ENCODE assay signal across 16 mouse cellular contexts in genomic region chr6:72671129-72671528, GRCm38 (mm10). TPM values are rescaled to one million over a fixed set of nuclear protein-coding genes. Genes with fewer than 3 reads are reported as not detected.
DNase-seq lines count a peak whose midpoint lies in the region; ATAC-seq lines count a peak whose summit lies in the region.
"Had no signal": no experiment of that assay in that cellular context is flagged by ENCODE, and none has a peak within 500 bp of the region (broad histone marks: within the 10 kb centered on the region; RNA-seq: fewer than 3 reads in every experiment).

No protein-coding gene starts in this region.

- no peaks in the 10 kb centered on the region for H3K9me3 ChIP-seq in liver, embryonic 16.5 days (replicated peaks; ENCODE audit: control insufficient read depth, low read length)
- H3K9me3 ChIP-seq in heart, embryonic 14.5 days (ENCODE audit: control insufficient read depth, low read length), result no peaks in the 10 kb centered on the region
- H3K9me3 ChIP-seq: embryonic facial prominence, embryonic 15.5 days; hindbrain, embryonic 10.5 days; intestine, embryonic 15.5 days; megakaryocyte, embryonic 14.5 days had no signal

- no peak overlapping the region for H3K4me2 ChIP-seq in liver, embryonic 16.5 days (ENCODE audit: low read depth, low read length)
- H3K4me2 ChIP-seq in heart, embryonic 14.5 days (ENCODE audit: low read length), result peak overlapping the region; percentile 16
- H3K4me2 ChIP-seq: embryonic facial prominence, embryonic 15.5 days; intestine, embryonic 15.5 days had no signal

- WGBS in liver, embryonic 16.5 days (ENCODE audit: insufficient replicate concordance), result 43% methylated on average over 8 of the region's 8 CpGs
- WGBS in heart, embryonic 14.5 days, result 7% methylated on average over 8 of the region's 8 CpGs

- no peak overlapping the region for H3K27ac ChIP-seq in liver, embryonic 16.5 days (ENCODE audit: low read length)
- H3K27ac ChIP-seq in heart, embryonic 14.5 days (replicated peaks in 1 of 2; ENCODE audit: control insufficient read depth in 1 of 2, insufficient read depth in 1 of 2, low read depth in 2 of 2, low read length in 2 of 2), result peak overlapping the region; percentile 21 to 38
- H3K27ac ChIP-seq: embryonic facial prominence, embryonic 15.5 days; hindbrain, embryonic 10.5 days; intestine, embryonic 15.5 days; left cerebral cortex, adult 2 months had no signal

- H3K27me3 ChIP-seq in liver, embryonic 16.5 days (ENCODE audit: control insufficient read depth, insufficient read depth, low read depth, low read length), result no peaks in the 10 kb centered on the region
- no peaks in the 10 kb centered on the region for H3K27me3 ChIP-seq in heart, embryonic 14.5 days (ENCODE audit: control insufficient read depth, insufficient read depth, low read length)
- H3K27me3 ChIP-seq: embryonic facial prominence, embryonic 15.5 days; intestine, embryonic 15.5 days had no signal

- DNase-seq in adrenal gland, postnatal 14 days, result peak; percentile 46
- DNase-seq in adrenal gland, postnatal 4 days (ENCODE audit: low spot score in 2 of 2), result no peak
- DNase-seq in liver, result no peak
- peak; percentile 57 to 70 for DNase-seq in kidney, postnatal 36 days
- no peak for DNase-seq in frontal cortex, adult 2 months (ENCODE audit: extremely low spot score in 1 of 2, low spot score in 1 of 2)
- DNase-seq in urinary bladder, adult 18-20 months (ENCODE audit: low spot score in 2 of 2), result no peak
- DNase-seq: cerebellum, postnatal 25 days; right cerebral cortex, postnatal 4 days had no signal

- ATAC-seq in liver, embryonic 16.5 days (ENCODE audit: low read depth), result peak; percentile 32; the same call in 1 of the 2 replicates
- ATAC-seq in heart, embryonic 14.5 days (ENCODE audit: insufficient number of reproducible peaks, insufficient read depth, low FRiP score, low read depth), result peak; percentile 68
- ATAC-seq: forebrain, embryonic 16.5 days; intestine, embryonic 15.5 days had no signal

- H3K36me3 ChIP-seq in liver, embryonic 16.5 days (ENCODE audit: control insufficient read depth, insufficient read depth), result no peaks in the 10 kb centered on the region
- no peaks in the 10 kb centered on the region for H3K36me3 ChIP-seq in heart, embryonic 14.5 days (ENCODE audit: control insufficient read depth, insufficient read depth, low read length)
- H3K36me3 ChIP-seq: embryonic facial prominence, embryonic 15.5 days; intestine, embryonic 15.5 days had no signal

- no peak overlapping the region for H3K4me3 ChIP-seq in liver, embryonic 16.5 days (ENCODE audit: low read depth, low read length)
- H3K4me3 ChIP-seq in heart, embryonic 14.5 days (ENCODE audit: control insufficient read depth in 1 of 2, insufficient read depth in 1 of 2, low read depth in 1 of 2, low read length in 2 of 2), result no peak overlapping the region
- H3K4me3 ChIP-seq: embryonic facial prominence, embryonic 15.5 days; hindbrain, embryonic 10.5 days; intestine, embryonic 15.5 days; left cerebral cortex, adult 2 months; megakaryocyte, embryonic 14.5 days had no signal

- no peak overlapping the region for H3K9ac ChIP-seq in liver, embryonic 16.5 days (ENCODE audit: low read depth, low read length)
- H3K9ac ChIP-seq in heart, embryonic 14.5 days (ENCODE audit: low read length), result no peak overlapping the region
- H3K9ac ChIP-seq: embryonic facial prominence, embryonic 15.5 days; intestine, embryonic 15.5 days had no signal

- H3K4me1 ChIP-seq in liver, embryonic 16.5 days (ENCODE audit: control insufficient read depth, low read depth, low read length), result no peaks in the 10 kb centered on the region
- H3K4me1 ChIP-seq in heart, embryonic 14.5 days (ENCODE audit: control insufficient read depth in 2 of 2, insufficient read depth in 2 of 2, low read length in 2 of 2), result peaks cover 12 to 25% of the 10 kb centered on the region in 2 experiments

RNA-seq across cellular contexts. Expression of gene Tgoln1, which starts 54.3 kb away (rescaled TPM):
- total RNA-seq in adrenal gland, postnatal 14 days (2021), result 135 and 142 TPM in 2 replicates
- 10 to 100 TPM; 94.9 to 96.7 TPM for total RNA-seq in adrenal gland, postnatal 4 days (2021)
- 15.5 and 16.8 TPM in 2 replicates for polyA plus RNA-seq in liver, embryonic 16.5 days (2015; fragmentation: Nextera tagmentation; extraction: Ambion mirVana)
- 27.9 and 29.4 TPM in 2 replicates for polyA plus RNA-seq in heart, embryonic 14.5 days (2014; fragmentation: Nextera tagmentation; extraction: Ambion mirVana)
- 60.7 and 68.7 TPM in 2 replicates for polyA plus RNA-seq in frontal cortex, adult 2 months (2012; rRNA removed)

Comparison
In these comparisons a context has a peak if more than half of its experiments do, and no peak if none do; other contexts are left out.
1. DNase-seq: peak in adrenal gland, postnatal 14 days (single experiment) and kidney, postnatal 36 days (2 of 2); none in adrenal gland, postnatal 4 days (0 of 2), liver (single experiment), frontal cortex, adult 2 months (0 of 2) and urinary bladder, adult 18-20 months (0 of 2).